Mouse (Mus musculus): Measurements from ENCODE around the gene C2cd2.

GRCm38 (mm10) chr16:97848832-97849231 lies 113.6 kb downstream of the C2cd2 start:
- TF ChIP-seq CTCF (IDR thresholded peaks at IDR 0.05; ENCODE audit: insufficient read depth, low read length) (no peak), POLR2A (IDR thresholded peaks at IDR 0.05; ENCODE audit: borderline replicate concordance, extremely low read depth, low read depth, low read length) (no peak)

Data from lung, adult 2 months (tissue).